Mouse (Mus musculus): ENCODE results near the gene Ints6.
A peak's percentile ranks its signal among the peaks of the same experiment; 100 is the strongest.

Gene Ints6

DNA sequence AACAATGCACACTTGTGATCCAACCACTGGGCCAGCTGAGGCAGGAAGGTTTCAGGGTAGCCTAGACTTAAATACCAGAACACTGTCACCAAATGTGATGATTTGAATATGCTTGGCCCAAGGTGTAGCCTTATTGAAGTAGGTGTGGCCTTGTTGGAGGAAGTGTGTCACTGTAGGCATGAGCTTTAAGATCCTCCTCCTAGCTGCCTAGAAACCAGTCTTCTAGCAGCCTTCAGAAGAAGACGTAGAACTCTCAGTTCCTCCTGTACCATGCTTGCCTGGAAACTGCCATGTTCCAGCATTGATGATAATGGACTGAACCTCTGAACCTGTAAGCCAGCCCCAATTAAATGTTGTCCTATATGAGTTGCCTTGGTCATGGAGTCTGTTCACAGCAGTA lies 25.3 kb downstream of the Ints6 start:
- no peak for DNase-seq

DNA sequence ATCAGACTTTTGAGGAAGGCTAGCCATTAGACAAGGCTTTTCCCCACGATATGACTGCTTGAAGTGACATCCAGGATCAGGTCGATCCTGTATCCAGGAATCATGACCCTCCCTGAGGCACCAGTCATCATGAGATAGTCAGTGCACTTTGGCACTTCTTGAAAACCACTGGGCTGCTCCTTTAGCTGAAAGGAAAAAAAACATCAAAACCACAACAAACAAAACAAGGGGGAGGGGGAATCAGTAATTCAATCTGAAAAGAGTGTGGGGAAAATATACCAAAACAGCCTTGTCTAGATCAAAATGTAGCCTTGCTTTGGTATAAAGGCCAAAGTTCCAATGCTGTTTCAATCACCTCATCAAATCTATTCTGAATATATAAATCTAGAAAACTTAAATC lies 27.3 kb downstream of the Ints6 start:
- DNase-seq, result no peak

DNA sequence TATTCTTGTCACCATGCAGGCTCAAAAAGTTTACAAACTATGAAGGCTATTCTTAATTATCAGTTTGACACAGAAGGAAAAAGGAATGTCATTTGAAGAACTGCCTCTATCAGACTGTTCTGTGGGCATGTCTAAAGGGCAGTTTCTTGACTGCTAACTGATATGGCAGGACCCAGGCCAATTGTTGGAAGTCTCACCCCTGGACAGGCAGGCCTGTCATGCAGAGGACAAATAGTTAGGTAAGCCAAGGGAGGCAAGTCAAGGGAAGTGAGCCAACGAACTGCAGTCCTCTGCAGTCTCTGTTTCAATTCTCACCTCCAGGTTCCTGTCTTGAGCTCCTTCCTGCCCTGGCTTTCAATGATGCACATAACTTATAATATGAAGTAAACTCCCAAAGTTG lies 29.1 kb downstream of the Ints6 start:
- no peak for DNase-seq

DNA sequence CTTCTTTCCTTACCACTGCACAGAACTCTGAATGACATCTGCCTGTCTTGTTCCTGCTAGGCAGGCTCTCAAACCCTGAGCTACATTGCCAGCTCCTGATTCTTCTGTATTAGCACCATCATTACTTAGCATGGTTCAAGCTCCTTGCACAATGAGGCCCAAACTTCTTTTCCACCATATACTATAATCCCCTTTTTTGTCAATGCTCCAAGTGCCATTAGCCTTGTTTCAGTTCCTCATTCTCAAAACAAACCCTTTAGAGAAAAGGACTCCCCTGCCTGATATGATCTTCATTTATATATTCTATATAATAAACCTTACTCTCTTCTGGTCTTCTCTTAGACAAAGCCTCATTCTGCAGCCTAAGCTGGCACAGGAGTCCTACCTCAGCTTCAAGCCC lies 36.4 kb downstream of the Ints6 start:
- DNase-seq, result no peak

DNA sequence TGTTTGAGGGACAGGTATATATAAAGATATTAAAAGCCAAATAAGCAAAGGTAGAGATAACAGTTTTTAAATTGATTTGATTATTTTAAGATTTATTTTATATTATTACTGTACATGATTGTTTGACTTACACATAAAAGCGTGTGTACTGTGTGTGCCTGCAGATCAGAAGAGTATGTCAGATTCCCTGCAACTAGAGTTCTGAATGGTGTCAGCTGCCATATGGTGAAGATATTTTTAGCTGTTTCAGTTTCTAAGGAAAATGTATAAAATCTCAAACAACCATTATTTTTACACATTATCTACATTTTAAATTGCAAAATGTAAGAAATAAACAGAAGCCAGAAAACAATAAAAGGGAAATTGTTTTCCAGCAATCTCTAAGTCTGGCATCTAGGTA lies 39.3 kb downstream of the Ints6 start:
- DNase-seq, result no peak

DNA sequence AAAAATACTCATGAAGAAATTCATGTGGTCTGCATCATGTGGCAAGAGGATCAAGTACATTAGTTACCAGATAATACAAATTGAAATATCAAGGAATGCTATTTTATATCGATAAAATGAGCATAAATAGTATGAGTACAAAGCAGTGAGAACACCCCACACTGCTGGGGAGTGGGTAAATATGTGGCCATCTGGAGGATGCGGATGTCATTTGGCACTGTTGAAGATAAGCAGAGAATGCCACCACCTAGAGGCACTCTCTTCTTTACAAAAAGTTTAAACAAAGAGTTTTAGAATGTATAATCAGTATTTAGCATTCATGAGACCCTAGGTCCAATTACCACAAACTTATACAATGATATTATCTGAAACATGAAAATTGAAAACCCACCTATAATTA lies 42.8 kb downstream of the Ints6 start:
- no peak for DNase-seq

DNA sequence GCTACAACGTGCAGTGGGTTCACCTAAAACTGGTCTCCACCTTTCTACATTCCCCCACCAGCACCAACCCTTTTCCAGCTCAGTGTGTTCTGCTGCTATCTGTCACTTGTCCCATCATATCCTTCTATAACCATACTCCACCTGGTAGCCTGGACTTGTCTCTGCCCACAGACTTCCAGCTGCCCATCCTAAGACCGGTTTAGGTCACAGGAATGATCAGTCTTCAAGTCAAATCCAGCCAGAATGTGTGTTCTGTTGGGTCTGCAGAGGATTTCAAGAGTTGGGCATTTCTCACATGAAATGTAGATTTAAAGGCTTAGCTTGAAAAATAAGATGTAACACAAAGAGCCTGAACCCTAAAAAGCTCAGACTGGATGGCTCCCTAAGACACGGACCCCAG lies 87.3 kb downstream of the Ints6 start:
- DNase-seq, result no peak

DNA sequence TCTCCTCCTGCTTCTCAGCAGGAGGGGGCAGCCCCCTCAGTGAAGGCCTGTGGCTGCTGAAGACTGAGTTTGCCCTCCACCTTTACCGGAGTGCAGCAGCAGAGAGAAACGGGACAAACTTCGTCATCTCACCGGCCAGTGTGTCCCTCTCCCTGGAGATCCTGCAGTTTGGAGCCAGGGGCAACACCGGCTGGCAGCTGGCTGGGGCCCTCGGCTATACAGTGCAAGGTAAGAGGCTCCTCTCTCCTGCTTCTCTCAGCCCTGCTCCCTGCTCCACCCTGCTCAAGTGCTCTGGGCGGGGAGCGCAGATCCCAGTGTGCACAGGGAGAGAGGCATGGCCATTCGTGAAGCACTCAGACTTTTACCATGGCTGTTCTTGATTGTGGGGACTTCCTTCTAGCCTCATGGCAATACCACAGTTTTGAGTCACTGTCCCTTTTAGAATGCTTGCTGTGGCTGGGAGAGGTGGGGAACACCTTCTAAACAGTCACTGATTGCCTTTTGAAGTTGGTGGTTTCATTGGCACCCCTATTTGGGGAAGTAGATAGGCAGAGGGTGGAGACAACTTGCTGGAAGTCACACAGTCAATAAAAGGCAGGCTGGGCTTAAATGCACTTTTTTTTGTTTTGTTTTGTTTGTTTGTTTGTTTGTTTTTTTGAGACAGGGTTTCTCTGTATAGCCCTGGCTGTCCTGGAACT lies 95.8 kb downstream of the Ints6 start:
- no peak for DNase-seq

DNA sequence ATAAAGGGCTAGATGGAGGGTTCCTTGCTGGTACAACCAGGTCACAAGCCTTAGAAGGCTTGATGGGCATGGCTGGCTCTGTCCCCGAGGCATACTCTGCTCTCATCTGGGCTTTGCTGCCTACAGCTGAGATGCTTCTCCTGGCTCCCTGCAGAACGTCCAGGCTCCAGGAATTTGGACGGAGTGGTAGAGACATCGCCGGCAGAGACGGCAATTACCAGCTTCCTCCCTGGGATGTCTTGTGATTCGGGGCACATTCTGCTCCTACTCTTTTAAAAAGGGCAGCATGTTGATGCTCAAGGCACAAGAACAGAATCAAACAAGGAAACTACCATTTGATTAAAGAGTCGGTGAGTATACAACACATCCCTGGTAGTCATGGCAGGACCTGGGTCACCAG lies 97.6 kb downstream of the Ints6 start, which contains the start of gene Serpine3:
Gene Serpine3 (plus strand): TSS at position 301 of the 400 bp plus-strand sequence.
- no peak for DNase-seq

DNA sequence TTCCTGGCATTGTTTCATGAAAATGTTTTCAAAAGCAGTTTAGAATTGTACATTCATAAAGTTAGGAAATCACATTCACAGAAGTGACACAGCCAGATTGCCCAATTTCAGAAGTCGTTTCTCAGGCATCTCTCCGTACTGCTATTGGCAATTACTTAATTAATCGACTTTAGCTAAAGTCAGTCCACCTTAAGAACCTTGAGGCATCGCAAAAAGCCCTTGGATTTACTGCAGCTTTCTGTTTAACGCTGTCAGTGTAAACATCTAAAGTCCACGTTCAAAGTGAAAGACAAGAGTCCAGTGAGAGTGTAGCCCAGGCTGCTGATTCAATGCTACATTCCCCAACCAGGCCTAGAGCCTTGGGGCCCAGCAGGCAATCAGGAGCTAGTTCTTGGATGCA lies 98.6 kb downstream of the Ints6 start:
- no peak for DNase-seq

DNA sequence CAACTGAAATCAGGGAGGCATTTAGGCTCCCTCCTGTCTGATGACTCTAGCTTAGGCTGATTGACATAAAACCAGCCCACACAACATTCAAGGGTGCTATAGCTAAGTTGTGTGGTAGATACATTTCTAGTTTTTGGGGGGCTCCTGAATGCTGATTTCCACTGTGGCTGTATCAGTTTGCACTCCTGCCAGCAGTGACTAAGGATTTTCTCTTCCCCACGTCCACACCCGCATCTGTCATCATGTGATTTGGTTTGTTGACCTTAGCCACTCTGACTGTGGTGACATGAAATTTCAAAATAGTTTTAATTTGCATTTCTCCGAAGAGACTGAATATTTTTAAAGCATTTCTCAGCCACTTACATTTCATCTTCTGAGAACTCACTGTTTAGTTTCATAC lies 103.5 kb downstream of the Ints6 start:
- DNase-seq, result no peak

DNA sequence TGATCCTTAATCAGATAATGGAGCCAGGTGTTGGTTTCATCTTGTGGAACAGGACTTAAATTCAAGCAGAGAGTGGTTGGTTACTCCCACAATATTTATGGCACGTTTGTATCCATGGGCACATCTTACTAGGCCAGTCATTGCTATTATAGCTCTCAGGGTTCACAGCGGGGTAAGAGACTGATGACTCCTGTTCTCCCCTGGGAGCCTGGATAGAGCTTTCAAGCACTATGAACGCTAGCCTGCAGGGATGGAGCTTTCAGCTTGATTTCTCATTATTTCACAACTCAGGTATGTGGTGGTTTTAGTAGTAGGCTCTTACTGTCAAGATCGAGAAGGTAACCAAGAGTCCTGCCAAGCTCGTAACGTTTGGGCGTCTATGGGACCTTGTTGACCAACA lies 105.0 kb downstream of the Ints6 start:
- no peak for DNase-seq

DNA sequence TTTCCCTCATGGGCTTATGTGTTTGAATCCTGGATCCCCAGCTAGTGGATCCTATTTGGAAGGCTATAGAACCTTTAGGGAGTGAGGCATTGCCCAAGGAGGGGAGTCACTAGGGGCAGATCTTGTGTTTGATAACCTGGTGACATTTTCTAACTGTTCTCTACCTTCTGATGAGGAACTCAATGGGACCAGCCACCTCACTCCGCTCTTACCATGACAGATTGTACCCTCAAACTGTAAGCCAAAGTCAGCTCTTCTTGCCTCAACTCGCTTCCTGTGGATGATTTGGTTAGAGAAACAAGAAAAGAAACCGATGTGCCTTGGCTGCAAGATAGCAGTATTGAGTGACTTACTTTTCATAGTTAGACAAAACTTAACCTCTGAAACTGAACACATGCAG lies 109.2 kb downstream of the Ints6 start:
- no peak for DNase-seq

DNA sequence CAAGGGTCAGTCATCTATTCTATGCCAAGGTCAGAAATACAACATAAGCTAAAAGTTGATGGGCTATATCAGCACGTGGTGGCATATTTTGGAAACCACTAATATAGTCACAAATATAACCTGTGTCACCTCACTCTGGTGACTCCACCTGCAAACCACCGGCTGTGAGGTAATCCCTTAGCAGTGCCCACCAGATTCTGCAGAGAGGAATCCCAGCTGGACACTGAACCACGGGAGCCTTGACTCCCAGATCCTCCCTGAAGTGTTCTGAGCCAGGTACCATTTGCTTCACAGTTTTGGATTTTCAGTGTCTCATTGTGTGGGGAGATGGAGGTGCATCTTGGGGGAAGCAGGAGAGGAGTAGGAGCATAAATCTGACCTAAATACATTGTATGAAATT lies 110.6 kb downstream of the Ints6 start:
- no peak for DNase-seq

DNA sequence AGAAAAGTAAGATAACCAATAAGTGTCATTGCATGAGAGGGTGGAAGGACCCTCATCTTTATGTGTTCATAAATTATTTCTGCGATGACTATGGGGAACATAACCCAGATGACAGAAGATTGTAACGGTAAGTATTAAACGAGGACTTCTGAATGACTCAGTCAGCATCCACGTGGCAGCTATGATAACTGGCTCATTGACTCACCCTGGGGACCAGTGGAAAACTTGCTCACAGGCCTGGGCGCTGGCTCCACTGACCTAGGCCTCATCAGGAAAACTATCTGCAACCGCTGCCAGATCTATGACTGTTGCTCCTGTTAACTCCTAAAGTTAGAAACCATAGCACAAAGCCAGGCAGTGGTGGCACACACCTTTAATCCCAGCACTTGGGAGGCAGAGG lies 112.6 kb downstream of the Ints6 start:
- no peak for DNase-seq

DNA sequence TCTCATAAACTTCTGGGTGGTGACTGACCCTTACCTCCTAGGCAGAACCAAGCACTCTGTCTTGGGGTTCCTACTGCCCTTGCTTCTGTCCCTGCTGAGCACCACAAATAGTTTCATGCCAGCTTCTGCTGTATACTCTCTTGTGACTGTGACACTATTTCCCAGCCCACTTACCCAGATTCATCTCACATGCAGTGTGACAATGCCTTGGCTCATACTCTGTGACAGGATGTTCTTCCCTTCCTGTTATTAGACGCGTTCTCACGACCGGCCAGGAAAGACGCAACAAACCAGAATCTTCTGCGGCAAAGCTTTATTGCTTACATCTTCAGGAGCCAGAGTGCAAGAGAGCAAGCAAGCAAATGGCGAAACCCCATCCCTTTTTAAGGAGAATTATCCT lies 118.6 kb downstream of the Ints6 start:
- DNase-seq, result peak; percentile 11

DNA sequence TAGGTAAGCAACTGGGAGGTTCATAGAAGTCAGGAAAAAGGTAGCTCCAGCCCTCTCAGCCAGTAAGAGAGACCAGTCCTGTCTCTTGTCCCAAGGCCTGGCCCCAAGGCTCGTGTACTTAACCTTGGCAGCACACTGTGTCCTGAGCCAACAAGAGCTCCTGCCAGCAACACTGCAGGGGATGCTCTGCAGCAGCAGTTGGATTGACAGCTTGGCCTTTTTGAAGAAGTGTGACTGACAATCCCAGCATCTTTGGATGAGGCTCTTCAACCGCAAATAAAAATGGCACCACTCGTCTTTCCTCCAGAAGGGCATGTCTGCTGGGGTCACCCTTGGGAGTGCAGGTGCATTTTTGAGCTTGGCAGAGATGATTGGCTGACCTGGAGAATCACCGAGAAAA lies 120.6 kb downstream of the Ints6 start:
- no peak for DNase-seq

DNA sequence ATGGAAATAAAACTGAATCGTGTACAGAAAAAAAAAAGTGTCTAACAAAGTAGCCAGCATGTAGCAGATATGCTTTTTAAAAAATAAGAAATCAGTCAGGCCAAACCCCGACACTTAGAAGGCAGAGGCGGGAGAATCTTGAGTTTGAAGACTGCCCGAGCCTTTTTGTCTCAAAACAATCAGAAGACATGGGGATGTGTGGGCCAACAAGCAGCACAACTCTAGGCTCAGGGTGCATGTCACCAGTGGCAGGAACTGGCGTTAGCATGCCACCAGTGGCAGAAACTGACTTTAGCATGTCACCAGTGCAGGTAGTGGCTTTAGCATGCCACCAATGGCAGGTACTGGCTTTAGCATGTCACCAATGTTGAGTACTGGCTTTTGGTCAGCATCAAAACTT lies 121.4 kb downstream of the Ints6 start:
- DNase-seq, result no peak

DNA sequence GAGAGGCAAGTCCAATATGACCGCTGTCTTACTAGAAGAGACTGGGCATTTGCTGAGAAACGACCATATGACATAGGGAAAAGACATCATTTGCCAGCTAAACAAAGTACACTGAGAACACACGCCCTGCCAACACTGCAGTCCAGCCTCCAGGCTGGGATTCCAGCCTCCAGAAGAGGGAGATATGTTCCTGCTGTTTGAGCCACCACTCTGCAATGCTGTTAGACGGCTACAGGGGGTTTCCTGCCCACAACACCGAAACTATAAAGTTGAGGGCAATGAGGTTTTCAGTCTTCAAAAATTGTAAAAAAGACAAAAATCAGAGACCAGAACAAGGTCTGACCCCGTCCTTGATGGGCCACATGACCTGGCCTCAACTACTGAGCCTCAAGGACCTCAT lies 121.9 kb downstream of the Ints6 start:
- no peak for DNase-seq

DNA sequence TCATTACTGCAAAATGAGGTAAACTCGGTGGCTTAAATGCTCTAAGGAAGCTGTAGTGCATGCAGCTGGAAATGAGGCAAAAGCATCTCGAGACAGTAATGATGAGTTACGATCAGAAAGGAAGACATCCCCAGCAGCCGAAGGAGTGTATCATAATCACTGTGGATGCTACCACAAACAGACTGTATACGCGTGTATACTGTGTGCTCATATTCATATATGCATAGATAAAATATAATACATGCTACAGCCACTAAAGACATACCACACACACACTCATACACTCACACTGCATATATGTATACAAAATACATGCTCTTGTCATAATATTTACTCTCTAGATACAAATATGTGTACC lies 122.6 kb downstream of the Ints6 start:
- no peak for DNase-seq

DNA sequence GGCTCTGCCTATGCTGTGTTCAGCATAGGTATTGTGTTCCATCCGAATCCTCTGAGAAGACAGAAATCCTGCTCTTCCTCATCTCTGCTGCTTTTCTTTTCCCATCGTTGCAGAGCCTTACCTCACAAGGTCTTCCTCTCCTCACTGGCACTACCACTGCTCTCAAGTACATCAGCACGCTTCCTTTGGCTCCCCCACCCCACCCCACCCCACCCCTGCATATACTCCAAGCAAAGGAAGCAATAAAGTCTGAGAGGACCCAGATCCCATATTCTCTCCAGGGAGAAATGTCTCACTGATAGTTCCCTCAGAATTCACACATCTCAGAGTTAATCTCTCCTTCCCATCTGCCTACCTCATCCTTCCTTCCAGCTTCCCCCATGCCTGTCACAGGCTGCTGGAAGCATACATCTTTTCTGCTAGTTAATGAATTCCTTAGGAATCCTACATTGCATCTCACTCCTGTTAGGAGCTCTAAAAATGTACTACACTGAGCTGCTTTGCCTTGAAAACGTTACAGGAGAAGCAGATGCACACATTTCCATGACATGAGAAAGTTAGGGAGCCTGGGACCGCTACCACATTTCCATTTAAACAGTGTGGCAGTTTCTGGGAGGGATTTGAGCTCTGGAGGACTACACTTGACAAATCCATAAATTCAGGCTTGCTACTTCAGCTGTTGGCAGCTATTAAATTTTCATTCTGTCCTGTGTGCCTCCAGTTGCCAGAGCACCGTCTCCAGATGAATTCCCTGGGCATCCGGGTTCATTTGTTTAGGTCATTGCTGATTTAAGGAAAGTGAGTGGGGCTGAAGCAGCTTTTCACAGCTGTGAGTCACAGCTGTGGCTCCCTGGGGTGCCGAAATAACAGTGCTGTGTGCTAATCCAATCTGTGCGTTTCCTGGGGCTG lies 123.3 kb downstream of the Ints6 start:
- DNase-seq, result no peak

DNA sequence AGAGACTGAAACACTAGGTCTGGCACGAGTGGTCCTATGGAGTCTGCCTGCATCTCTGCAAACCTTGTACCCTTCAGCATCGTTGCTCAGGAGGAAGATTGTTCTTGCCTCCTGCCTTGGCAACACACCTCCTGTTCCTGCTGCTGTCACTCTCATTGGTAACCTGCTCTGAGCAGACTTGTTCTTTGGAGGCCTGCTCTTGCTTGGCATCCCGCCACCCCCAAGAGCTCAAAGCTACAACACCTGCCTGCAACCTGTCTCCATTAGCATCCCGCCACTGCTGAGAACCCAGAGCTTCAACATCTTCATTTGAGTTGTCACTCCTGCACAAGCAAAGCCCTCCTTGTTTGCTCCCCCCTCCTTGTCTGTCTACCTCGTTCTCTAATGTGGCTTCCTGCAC lies 133.0 kb downstream of the Ints6 start:
- no peak for DNase-seq
